ENCODE assay signal across 8 mouse cellular contexts in the genomic region with DNA sequence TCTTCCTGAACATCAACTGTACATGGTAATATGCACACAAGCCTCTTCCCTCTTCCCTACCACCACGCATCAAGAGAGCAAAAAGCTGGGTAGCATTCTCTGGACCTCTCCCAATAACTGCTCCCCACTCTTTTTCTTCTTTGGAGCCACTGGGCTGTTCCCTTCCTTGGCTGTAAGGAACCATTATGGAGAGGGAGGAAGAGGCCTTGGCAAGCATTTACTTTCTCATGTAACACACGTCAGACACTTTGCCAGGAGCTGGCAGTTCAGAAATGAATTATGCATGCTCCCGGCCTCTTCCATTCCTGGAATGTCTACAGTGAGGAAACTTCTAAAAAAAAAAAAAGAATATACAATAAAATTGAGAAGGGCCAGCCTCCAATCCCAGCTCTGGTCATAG. TPM values are rescaled to one million over a fixed set of nuclear protein-coding genes. Genes with fewer than 3 reads are reported as not detected.
A peak's percentile ranks its signal among the peaks of the same experiment; 100 is the strongest.
DNase-seq lines count a peak whose midpoint lies in the region; ATAC-seq and TF ChIP-seq lines count a peak whose summit lies in the region.

No protein-coding gene starts in this region.

- H3K4me3 ChIP-seq in layer of hippocampus, adult 2 months: no peak overlapping the region
- H3K4me3 ChIP-seq in embryonic facial prominence, embryonic 14.5 days (ENCODE audit: low read depth, low read length): no peak overlapping the region
- no peak overlapping the region for H3K4me3 ChIP-seq in intestine, embryonic 15.5 days (replicated peaks)

- intact Hi-C loops in left cerebral cortex, postnatal 4 days (cut with DNase I): loop anchor here (10.0 kb wide), 1 partner anchor 79 kb away; no protein-coding TSS in a partner anchor

- 21% methylated on average over 3 of the region's 3 CpGs for WGBS in embryonic facial prominence, embryonic 14.5 days
- 48% methylated on average over 3 of the region's 3 CpGs for WGBS in intestine, embryonic 15.5 days

- H3K9me3 ChIP-seq in embryonic facial prominence, embryonic 14.5 days (ENCODE audit: control insufficient read depth, low read length): no peaks in the 10 kb centered on the region
- no peaks in the 10 kb centered on the region for H3K9me3 ChIP-seq in intestine, embryonic 15.5 days

- peaks cover 32% of the 10 kb centered on the region for H3K4me1 ChIP-seq in embryonic facial prominence, embryonic 14.5 days (ENCODE audit: control insufficient read depth, insufficient read depth, low read length)
- H3K4me1 ChIP-seq in intestine, embryonic 15.5 days (replicated peaks): peaks cover 42% of the 10 kb centered on the region

- no peak for TF ChIP-seq CTCF in layer of hippocampus, adult 2 months (conservative IDR thresholded peaks at IDR 0.05)

- peak overlapping the region; percentile 29; the same call in 1 of the 2 replicates for H3K27ac ChIP-seq in layer of hippocampus, adult 2 months
- peak overlapping the region; percentile 80 for H3K27ac ChIP-seq in embryonic facial prominence, embryonic 14.5 days (replicated peaks; ENCODE audit: low read depth, low read length)
- peak overlapping the region; percentile 78 for H3K27ac ChIP-seq in intestine, embryonic 15.5 days

- no peak overlapping the region for H3K9ac ChIP-seq in embryonic facial prominence, embryonic 14.5 days (ENCODE audit: low read depth, low read length)
- H3K9ac ChIP-seq in intestine, embryonic 15.5 days: no peak overlapping the region

- peak in 1 of 2 experiments; percentile 34 for DNase-seq in layer of hippocampus, adult 2 months (ENCODE audit: low spot score in 2 of 2)
- DNase-seq in layer of hippocampus, postnatal 10 days (ENCODE audit: low spot score in 2 of 2): no peak
- peak; percentile 93 for DNase-seq in embryonic facial prominence, embryonic 14.5 days (ENCODE audit: low spot score)
- DNase-seq in left cerebral cortex, postnatal 4 days: peak; percentile 48
- peak; percentile 52 for DNase-seq in right cerebral cortex, postnatal 4 days
- DNase-seq in B cell, adult 2 months: no peak

- H3K4me2 ChIP-seq in embryonic facial prominence, embryonic 14.5 days (ENCODE audit: low read depth, low read length): no peak overlapping the region
- no peak overlapping the region for H3K4me2 ChIP-seq in intestine, embryonic 15.5 days (replicated peaks)

- H3K27me3 ChIP-seq in embryonic facial prominence, embryonic 14.5 days (replicated peaks; ENCODE audit: control insufficient read depth, insufficient read depth, low read length): no peaks in the 10 kb centered on the region
- H3K27me3 ChIP-seq in intestine, embryonic 15.5 days (replicated peaks): no peaks in the 10 kb centered on the region

- peaks cover 30% of the 10 kb centered on the region for H3K36me3 ChIP-seq in embryonic facial prominence, embryonic 14.5 days (ENCODE audit: control insufficient read depth, insufficient read depth, low read length)
- peaks cover 10% of the 10 kb centered on the region for H3K36me3 ChIP-seq in intestine, embryonic 15.5 days

- peak; percentile 82 for ATAC-seq in embryonic facial prominence, embryonic 14.5 days (ENCODE audit: low read depth)
- peak; percentile 18; the same call in 1 of the 2 replicates for ATAC-seq in intestine, embryonic 15.5 days
- no peak for ATAC-seq in activated CD4-positive, CD25-positive, alpha-beta regulatory T cell, adult 4 months

RNA-seq across cellular contexts. Expression of gene Slc35b4, which starts 22.7 kb away (rescaled TPM):
- total RNA-seq in layer of hippocampus, adult 2 months (2021): 10 to 100 TPM; 56.9 to 60.9 TPM
- total RNA-seq in layer of hippocampus, postnatal 10 days (2021): 10 to 100 TPM; 34.9 to 41.0 TPM
- 54.1 and 56.6 TPM in 2 replicates for polyA plus RNA-seq in embryonic facial prominence, embryonic 14.5 days (2014; fragmentation: Nextera tagmentation; extraction: Ambion mirVana)
- 37.3 and 42.6 TPM in 2 replicates for polyA plus RNA-seq in intestine, embryonic 15.5 days (2015; fragmentation: Nextera tagmentation; extraction: Ambion mirVana)
- 10 to 100 TPM; 35.8 to 36.9 TPM for total RNA-seq in left cerebral cortex, postnatal 4 days (2021)
- 10 to 100 TPM; 24.4 to 29.2 TPM for polyA plus RNA-seq in activated CD4-positive, CD25-positive, alpha-beta regulatory T cell, adult 4 months (2017; shearing (Covaris generic))

Comparison
In these comparisons a context has a peak if more than half of its experiments do, and no peak if none do; other contexts are left out.
1. DNase-seq: peak in embryonic facial prominence, embryonic 14.5 days (single experiment), left cerebral cortex, postnatal 4 days (single experiment) and right cerebral cortex, postnatal 4 days (single experiment); none in layer of hippocampus, postnatal 10 days (0 of 2) and B cell, adult 2 months (0 of 2).
2. H3K27ac ChIP-seq: peak in every context shown above with its lines; median percentile 80 in embryonic facial prominence, embryonic 14.5 days; 78 in intestine, embryonic 15.5 days; 29 in layer of hippocampus, adult 2 months.